Mouse (Mus musculus) CD4-positive, CD25-positive, alpha-beta regulatory T cell (primary cell): ENCODE results near the gene H2al2a. TPM values are rescaled to one million over a fixed set of nuclear protein-coding genes. Genes with fewer than 3 reads are reported as not detected.

Source experiments
- polyA plus RNA-seq: library from polyadenylated mRNA; unstranded; fragments of 100-300 nt; shearing (Covaris generic); gene quantifications from one replicate; pipeline ENCODE4 v1.2.1, GENCODE M21; 2017

The H2al2a gene
- polyA plus RNA-seq, result not detected

GRCm38 (mm10) chr2:17996858-17997257 is at the start of gene H2al2a:
H2al2a (minus strand) TSS chr2:17996958.

GRCm38 (mm10) chr2:18037491-18037890 is 40.7 kb upstream of the H2al2a start, which contains the start of gene A930004D18Rik:
A930004D18Rik (minus strand) TSS chr2:18037737.

Other genes with a start within 250 kb of the H2al2a start
- 1.3 TPM for gene A930004D18Rik, start 40.8 kb upstream of the H2al2a start, polyA plus RNA-seq
- gene Skida1, start 52.1 kb upstream of the H2al2a start, polyA plus RNA-seq, result 0.13 TPM
- 101 TPM for gene Mllt10, start 58.3 kb upstream of the H2al2a start, polyA plus RNA-seq